Mouse (Mus musculus) erythroblast, embryonic 14.5 days (primary cell): ENCODE measurements at regions not wholly inside any gene's neighbourhood (a gene's known extent, or its start where the extent isn't known, plus 50 kb on each side); places are given as distances from the start of the nearest gene placed in this dataset.

Experiments used
- GATA1 ChIP-seq: IDR thresholded peaks from 2 replicates; pipeline ENCODE4 v1.6.1; 2012; ENCODE audit warnings: low read length, inconsistent platforms, mixed read lengths
- TAL1 ChIP-seq: IDR thresholded peaks from 3 replicates; pipeline ENCODE4 v1.6.1; 2012; ENCODE audit warnings: low read length, inconsistent platforms, mixed read lengths

GRCm38 (mm10) chr14:54101775-54102174 is 152.1 kb downstream of the Dad1 start:
- TF ChIP-seq GATA1 (no peak), TAL1 (no peak)
